In the genomic region with DNA sequence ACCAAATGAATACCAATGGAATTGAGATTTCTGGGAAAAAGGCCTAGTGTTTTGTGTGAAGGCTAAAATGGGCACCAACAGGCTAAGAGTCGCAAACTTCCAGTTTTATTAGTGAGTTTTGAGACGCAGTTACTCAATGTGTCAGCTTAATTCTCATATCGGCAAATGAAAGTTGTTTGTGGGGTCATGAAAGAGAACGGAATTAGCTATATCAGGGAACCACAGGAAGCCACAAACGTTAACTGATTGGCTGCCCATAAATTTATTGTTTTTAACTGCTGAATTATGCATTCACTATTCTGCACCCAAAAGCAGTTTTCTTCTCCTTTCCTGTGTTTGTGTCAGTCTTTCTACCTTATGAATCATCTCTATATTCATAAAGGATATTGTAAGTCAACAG, we compare ENCODE assay signal across 11 mouse cellular contexts.
"Had no signal": no experiment of that assay in that cellular context is flagged by ENCODE, and none has a peak within 500 bp of the region (broad histone marks: within the 10 kb centered on the region; RNA-seq: fewer than 3 reads in every experiment).

No protein-coding gene starts in this region.

- DNase-seq: liver, postnatal 0 days; lung, adult 2 months; lung, postnatal 14 days; lung, postnatal 36 days; right cerebral cortex, postnatal 14 days; thymus, adult 2 months; thymus, postnatal 25 days; thymus, postnatal 4 days had no signal

- ATAC-seq: liver, postnatal 0 days; lung, postnatal 0 days; midbrain, embryonic 13.5 days; midbrain, embryonic 15.5 days had no signal
